Mouse (Mus musculus) forebrain, embryonic 11.5 days (tissue): ENCODE data around the gene Tmprss11e. TPM values are rescaled to one million over a fixed set of nuclear protein-coding genes. Genes with fewer than 3 reads are reported as not detected.

Experiments used
- ATAC-seq: fragments of 200-750 bp; cut with Nextera tagmentation; replicated peaks from 2 replicates; pipeline ENCODE4 v1.8.0; 2017; ENCODE audit warnings: moderate TSS enrichment; ENCODE audit not compliant: low FRiP score
- DNase-seq: peaks from one replicate; pipeline ENCODE4 v3.0.0-alpha.2; 2017; ENCODE audit warnings: low spot score
- H3K27ac ChIP-seq: fragments of 300-500 bp; sonication (generic); 2 replicates; pipeline ENCODE4 v1.5.1; 2014; ENCODE audit warnings: low read depth, low read length
- H3K27me3 ChIP-seq: fragments of 300-500 bp; sonication (generic); 2 replicates; pipeline ENCODE4 v1.6.1; 2014; ENCODE audit warnings: mild to moderate bottlenecking, low read length, mixed read lengths; ENCODE audit not compliant: control insufficient read depth, insufficient read depth
- H3K36me3 ChIP-seq: fragments of 300-500 bp; sonication (generic); 2 replicates; pipeline ENCODE4 v1.6.1; 2014; ENCODE audit warnings: mild to moderate bottlenecking, low read length, moderate library complexity, mixed read lengths; ENCODE audit not compliant: control insufficient read depth, insufficient read depth
- H3K4me1 ChIP-seq: fragments of 300-500 bp; sonication (generic); replicated peaks from 2 replicates; pipeline ENCODE4 v1.6.1; 2014; ENCODE audit warnings: low read length, mixed read lengths; ENCODE audit not compliant: control insufficient read depth, insufficient read depth
- H3K4me2 ChIP-seq: fragments of 300-500 bp; sonication (generic); 2 replicates; pipeline ENCODE4 v1.6.1; 2014; ENCODE audit warnings: low read depth, mild to moderate bottlenecking, low read length, moderate library complexity, mixed read lengths; ENCODE audit not compliant: severe bottlenecking
- H3K4me3 ChIP-seq: fragments of 300-500 bp; sonication (generic); 2 replicates; pipeline ENCODE4 v1.5.1; 2014; ENCODE audit warnings: low read depth, low read length
- H3K9ac ChIP-seq: fragments of 300-500 bp; sonication (generic); 2 replicates; pipeline ENCODE4 v1.6.1; 2014; ENCODE audit warnings: low read length
- H3K9me3 ChIP-seq: fragments of 300-500 bp; sonication (generic); 2 replicates; pipeline ENCODE4 v1.6.1; 2016; ENCODE audit warnings: low read length, mixed read lengths; ENCODE audit not compliant: control insufficient read depth
- WGBS: fragments of 180-500 bp; shearing (Covaris S2); extraction: QIAGEN DNeasy Blood & Tissue Kit; methylation state at CpG from one replicate; pipeline ENCODE4 v1.1.7; 2014; 5-methylcytosine and 5-hydroxymethylcytosine counted together
- polyA plus RNA-seq: library from polyadenylated mRNA; unstranded; fragments of >200 nt; fragmentation: Nextera tagmentation; extraction: Ambion mirVana; gene quantifications from 2 replicates; pipeline ENCODE4 v1.2.1, GENCODE M21; 2014

Tmprss11e gene
- polyA plus RNA-seq, 1 experiment from 2014 or later, result not detected

GRCm38 (mm10) chr5:86722820-86723460 is 22.7 kb downstream of the Tmprss11e start:
- Histone ChIP-seq H3K27me3 (no peaks in the 10 kb centered on the region), H3K4me2 (no peak overlapping the region), H3K9ac (no peak overlapping the region), H3K27ac (no peak overlapping the region), H3K4me3 (no peak overlapping the region), H3K9me3 (no peaks in the 10 kb centered on the region), H3K4me1 (no peaks in the 10 kb centered on the region), H3K36me3 (no peaks in the 10 kb centered on the region)
- 48% methylated on average over 2 of the region's 2 CpGs for WGBS
- no peak for ATAC-seq
- no peak for DNase-seq

DNA sequence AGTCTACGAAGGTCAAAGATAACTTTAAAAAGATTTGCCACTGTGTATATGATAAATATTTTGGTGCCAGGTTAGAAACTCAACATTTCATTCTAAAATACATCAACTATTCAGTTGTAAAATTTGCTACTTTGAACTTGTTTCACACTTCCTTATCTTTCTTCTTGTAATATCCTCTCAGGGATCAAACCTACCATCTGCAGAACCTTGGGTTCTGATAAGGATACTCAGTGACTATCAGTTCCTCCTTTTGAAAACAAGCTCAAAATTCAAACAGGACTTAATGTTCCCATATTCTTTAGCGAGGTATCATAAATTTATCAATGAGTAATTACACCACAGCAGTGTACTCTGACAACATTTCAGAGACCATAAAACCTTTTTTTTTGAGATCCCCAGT is 30.6 kb downstream of the Tmprss11e start:
- DNase-seq, result no peak
- 90% methylated on average over 2 of the region's 2 CpGs for WGBS
- Histone ChIP-seq H3K27ac (no peak overlapping the region), H3K9me3 (no peaks in the 10 kb centered on the region), H3K4me2 (no peak overlapping the region), H3K4me1 (no peaks in the 10 kb centered on the region), H3K9ac (no peak overlapping the region), H3K4me3 (no peak overlapping the region), H3K27me3 (no peaks in the 10 kb centered on the region), H3K36me3 (no peaks in the 10 kb centered on the region)
- no peak for ATAC-seq

DNA sequence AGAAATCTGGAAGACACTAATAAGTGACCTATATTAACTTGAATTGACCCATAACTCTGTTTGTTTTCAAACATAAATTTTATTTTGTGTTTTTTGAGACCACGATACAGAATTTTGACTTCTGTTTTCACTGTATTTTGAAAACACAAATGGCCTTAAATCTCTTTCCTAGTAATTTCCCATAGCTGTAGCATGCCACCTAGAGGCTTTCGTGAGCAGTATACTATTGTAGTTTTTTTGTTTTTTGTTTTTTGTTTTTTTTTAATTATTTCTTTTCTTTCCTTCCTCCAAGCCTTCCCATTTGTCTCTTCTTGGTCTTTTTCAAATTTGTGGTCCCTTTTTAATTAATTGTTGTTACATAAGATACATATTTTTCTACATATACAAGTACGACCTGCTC is 40.7 kb downstream of the Tmprss11e start:
- H3K9me3 ChIP-seq, result no peaks in the 10 kb centered on the region
- WGBS, result 81% methylated on average over 3 of the region's 3 CpGs
- no peak overlapping the region for H3K9ac ChIP-seq
- no peaks in the 10 kb centered on the region for H3K4me1 ChIP-seq
- H3K4me2 ChIP-seq, result no peak overlapping the region
- DNase-seq, result no peak
- no peak overlapping the region for H3K27ac ChIP-seq
- no peaks in the 10 kb centered on the region for H3K36me3 ChIP-seq
- H3K27me3 ChIP-seq, result no peaks in the 10 kb centered on the region
- H3K4me3 ChIP-seq, result no peak overlapping the region
- no peak for ATAC-seq

DNA sequence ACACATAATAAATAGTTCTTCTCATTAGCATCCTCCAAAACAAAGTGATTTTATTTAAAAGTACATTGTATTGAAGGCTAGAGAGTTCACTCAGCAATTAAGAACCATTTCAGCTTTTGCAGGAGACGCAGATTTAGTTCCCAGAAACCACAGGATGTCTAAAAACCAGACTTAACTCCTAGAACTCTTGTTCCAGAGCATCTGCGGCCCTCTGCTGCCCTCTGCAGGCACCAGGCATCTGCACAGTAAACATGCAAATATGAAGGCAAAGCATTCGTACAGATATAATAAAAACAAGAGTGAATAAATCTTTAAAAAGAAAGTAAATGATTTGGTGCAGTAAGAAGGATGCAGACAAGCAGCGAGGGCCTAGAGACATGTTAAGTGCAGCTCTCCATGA is 60.9 kb downstream of the Tmprss11e start:
- Histone ChIP-seq H3K4me3 (no peak overlapping the region), H3K9me3 (no peaks in the 10 kb centered on the region), H3K4me2 (no peak overlapping the region), H3K9ac (no peak overlapping the region), H3K27ac (no peak overlapping the region), H3K27me3 (no peaks in the 10 kb centered on the region), H3K4me1 (no peaks in the 10 kb centered on the region), H3K36me3 (no peaks in the 10 kb centered on the region)
- ATAC-seq (0 out of 2 replicates have a peak, but pooled peaks have one; percentile 33), DNase-seq (peak; percentile 66)
- 59% methylated on average over 4 of the region's 4 CpGs for WGBS

DNA sequence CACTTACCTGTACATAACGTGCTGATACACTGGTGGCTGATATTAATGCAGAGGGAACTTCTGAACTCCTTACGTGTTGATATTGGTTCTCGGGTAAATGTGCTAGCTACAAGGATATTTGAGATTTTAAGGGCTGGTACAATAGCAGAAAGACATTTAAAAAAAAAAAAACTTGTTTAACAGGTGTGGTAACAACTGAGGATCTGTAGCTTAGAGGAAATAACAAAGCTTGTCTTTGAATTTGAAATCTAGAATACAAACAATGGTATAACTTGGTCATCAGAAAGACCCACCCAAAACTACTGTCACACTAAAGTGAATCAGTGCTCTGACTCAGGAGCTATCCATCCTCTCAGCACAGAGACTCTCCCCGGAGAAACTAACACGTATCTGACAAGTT is 69.4 kb downstream of the Tmprss11e start, which contains the start of gene Tmprss11b:
Gene Tmprss11b, minus strand, starts transcription at position 101 of the 400 bp plus-strand sequence.
- Histone ChIP-seq H3K27me3 (no peaks in the 10 kb centered on the region), H3K4me2 (no peak within 1 kb of the TSS), H3K9ac (no peak within 1 kb of the TSS), H3K4me3 (no peak within 1 kb of the TSS), H3K4me1 (no peaks in the 10 kb centered on the region), H3K27ac (no peak within 1 kb of the TSS), H3K36me3 (no peaks in the 10 kb centered on the region), H3K9me3 (no peaks in the 10 kb centered on the region)
- DNase-seq (no peak), ATAC-seq (no peak)
- 82% methylated on average over 5 of the region's 5 CpGs for WGBS

Other genes starting within 250 kb of the Tmprss11e start
- gene Tmprss11g, start 227.2 kb downstream of the Tmprss11e start, polyA plus RNA-seq, result not detected in 2 replicates
- not detected in 2 replicates for gene Tmprss11f, start 113.4 kb downstream of the Tmprss11e start, polyA plus RNA-seq
- not detected in 2 replicates for gene Tmprss11b, start 69.5 kb downstream of the Tmprss11e start, polyA plus RNA-seq
- 51.2 and 57.9 TPM in 2 replicates for gene Ythdc1, start 58.4 kb upstream of the Tmprss11e start, polyA plus RNA-seq
- gene Ugt2b34, start 161.1 kb upstream of the Tmprss11e start, polyA plus RNA-seq, result not detected in 2 replicates
- not detected in 2 replicates for gene Ugt2b1, start 180.7 kb upstream of the Tmprss11e start, polyA plus RNA-seq